Mouse (Mus musculus) cerebellum, postnatal 36 days (tissue): Measurements from ENCODE around the gene Snai1.

ENCODE experiments used
- DNase-seq, 2 experiments: peaks; one replicate each; pipeline ENCODE4 v3.0.0; 2021 to 2022; ENCODE audit warnings: mixed read lengths in 2 of 2

The Snai1 gene

DNA sequence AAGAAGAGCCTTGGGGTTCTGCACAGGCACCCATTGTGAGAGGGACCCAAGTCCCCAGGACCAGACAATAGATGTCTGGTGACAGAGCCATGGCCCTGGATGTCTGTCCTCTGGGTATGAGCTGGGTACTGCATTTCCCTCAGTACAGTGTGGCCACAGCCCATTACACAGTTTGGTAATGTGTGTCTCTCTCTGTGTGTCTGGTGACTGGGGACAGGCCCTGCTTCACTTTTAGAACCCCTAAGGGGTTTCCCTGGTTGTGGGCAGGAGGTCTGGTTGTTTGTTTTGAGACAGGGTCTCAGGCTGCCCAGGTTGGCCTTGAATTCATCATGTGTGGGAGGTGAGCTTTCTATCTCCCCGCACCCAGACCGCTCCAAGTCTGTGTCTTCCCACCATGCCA is 47.3 kb downstream of the Snai1 start:
- no peak for DNase-seq

DNA sequence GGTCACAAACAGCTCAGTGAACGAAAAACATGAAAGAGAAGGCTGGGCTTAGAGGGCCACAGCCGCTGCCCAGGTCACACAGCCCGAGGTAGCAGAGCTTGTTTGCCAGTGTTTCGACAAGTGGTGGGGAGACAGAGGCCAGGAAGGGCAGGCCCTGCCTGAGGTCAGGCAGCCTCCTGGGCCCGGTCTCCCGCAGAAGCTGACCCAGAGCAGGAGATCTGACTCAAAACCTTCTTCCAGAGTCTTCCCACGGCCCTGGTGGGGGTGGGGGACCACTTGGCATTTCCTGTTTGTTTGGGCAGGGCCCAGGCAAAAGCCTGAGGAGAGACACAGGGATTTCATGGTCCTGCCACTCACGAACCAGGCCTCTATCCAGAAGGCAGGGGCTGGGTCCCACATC is 48.0 kb downstream of the Snai1 start:
- no peak for DNase-seq

DNA sequence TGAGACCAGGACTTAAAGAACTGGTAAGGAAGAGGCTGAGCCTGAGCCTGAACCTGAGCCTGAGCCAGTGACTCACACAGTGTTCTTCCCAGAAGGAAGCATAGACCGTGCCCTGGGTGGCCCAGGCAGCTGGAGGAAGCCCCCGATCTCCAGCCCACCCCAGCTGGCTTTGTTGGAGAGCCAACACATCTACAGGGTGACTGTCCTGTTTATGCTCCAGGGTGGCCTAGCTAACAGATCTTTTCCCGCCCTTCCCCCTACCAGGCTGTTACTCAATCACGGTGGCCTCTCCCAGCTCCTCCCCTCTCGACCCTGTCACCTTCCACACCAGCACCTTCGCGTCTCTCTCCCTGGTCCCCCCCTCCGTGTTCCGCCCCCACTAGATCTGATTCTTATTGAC is 49.0 kb downstream of the Snai1 start:
- no peak for DNase-seq

DNA sequence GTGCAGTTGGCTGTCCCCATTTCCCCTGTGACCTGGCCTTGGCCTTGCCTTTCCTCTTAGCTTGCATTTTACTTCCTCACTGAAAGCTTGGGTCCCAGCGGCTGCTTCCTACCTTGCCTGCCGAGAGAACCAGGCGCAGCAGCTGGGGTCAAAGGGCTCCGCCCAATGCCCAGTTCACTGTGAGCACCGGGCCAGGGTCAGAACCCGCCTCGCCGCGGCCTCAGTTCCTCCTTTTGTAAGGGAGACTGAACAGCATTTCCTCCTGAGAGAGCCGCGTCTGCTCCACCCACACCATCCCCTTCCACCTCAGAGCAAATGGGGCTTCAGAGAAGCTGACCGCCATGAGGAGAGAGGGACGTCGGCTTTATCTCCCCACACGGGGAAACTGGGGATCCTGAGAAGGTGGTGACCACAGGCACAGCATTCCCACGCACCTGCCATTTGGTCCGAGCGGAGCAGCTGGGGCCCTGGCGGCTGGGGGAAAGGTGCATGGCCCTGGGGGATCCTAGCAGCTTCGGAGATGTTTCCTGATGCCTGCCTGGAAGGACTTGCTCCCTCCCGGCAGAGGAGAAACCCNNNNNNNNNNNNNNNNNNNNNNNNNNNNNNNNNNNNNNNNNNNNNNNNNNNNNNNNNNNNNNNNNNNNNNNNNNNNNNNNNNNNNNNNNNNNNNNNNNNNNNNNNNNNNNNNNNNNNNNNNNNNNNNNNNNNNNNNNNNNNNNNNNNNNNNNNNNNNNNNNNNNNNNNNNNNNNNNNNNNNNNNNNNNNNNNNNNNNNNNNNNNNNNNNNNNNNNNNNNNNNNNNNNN is 51.0 kb downstream of the Snai1 start:
- DNase-seq: no peak
